Mouse (Mus musculus): ENCODE results near the gene Satb2. TPM values are rescaled to one million over a fixed set of nuclear protein-coding genes. Genes with fewer than 3 reads are reported as not detected.

The Satb2 gene
- polyA plus RNA-seq, 1 experiment from 2014 or later = 16.0 TPM

GRCm38 (mm10) chr1:56897492-56898180 is 80.8 kb downstream of the Satb2 start:
- 90% methylated on average over 8 of the region's 8 CpGs for WGBS
- H3K4me2 ChIP-seq (ENCODE audit: low read depth, low read length) = no peak overlapping the region
- no peak overlapping the region for H3K9ac ChIP-seq (ENCODE audit: low read depth, low read length)
- ATAC-seq (ENCODE audit: low read depth) = no peak
- H3K27me3 ChIP-seq (replicated peaks; ENCODE audit: control insufficient read depth, insufficient read depth, low read length) = no peaks in the 10 kb centered on the region
- H3K4me1 ChIP-seq (ENCODE audit: control insufficient read depth, insufficient read depth, low read length) = no peaks in the 10 kb centered on the region
- H3K9me3 ChIP-seq (ENCODE audit: control insufficient read depth, low read length) = no peaks in the 10 kb centered on the region
- H3K36me3 ChIP-seq (ENCODE audit: control insufficient read depth, insufficient read depth, low read length) = peaks cover 11% of the 10 kb centered on the region; the same call in 1 of the 2 replicates
- H3K4me3 ChIP-seq (ENCODE audit: low read depth, low read length) = no peak overlapping the region
- DNase-seq (ENCODE audit: low spot score) = no peak
- no peak overlapping the region for H3K27ac ChIP-seq (replicated peaks; ENCODE audit: low read depth, low read length)

- 91% methylated on average over 3 of the region's 3 CpGs for WGBS
- Histone ChIP-seq H3K4me1 (ENCODE audit: control insufficient read depth, insufficient read depth, low read length) (no peaks in the 10 kb centered on the region), H3K4me2 (ENCODE audit: low read depth, low read length) (no peak overlapping the region), H3K27me3 (replicated peaks; ENCODE audit: control insufficient read depth, insufficient read depth, low read length) (no peaks in the 10 kb centered on the region), H3K4me3 (ENCODE audit: low read depth, low read length) (no peak overlapping the region), H3K27ac (replicated peaks; ENCODE audit: low read depth, low read length) (no peak overlapping the region), H3K36me3 (ENCODE audit: control insufficient read depth, insufficient read depth, low read length) (peaks cover 11% of the 10 kb centered on the region; the same call in 1 of the 2 replicates), H3K9ac (ENCODE audit: low read depth, low read length) (no peak overlapping the region), H3K9me3 (ENCODE audit: control insufficient read depth, low read length) (no peaks in the 10 kb centered on the region)
- ATAC-seq (ENCODE audit: low read depth) = no peak
- DNase-seq (ENCODE audit: low spot score) = no peak
These were observed 81.8 kb downstream of the Satb2 start for GRCm38 (mm10) chr1:56896670-56897069.

DNA sequence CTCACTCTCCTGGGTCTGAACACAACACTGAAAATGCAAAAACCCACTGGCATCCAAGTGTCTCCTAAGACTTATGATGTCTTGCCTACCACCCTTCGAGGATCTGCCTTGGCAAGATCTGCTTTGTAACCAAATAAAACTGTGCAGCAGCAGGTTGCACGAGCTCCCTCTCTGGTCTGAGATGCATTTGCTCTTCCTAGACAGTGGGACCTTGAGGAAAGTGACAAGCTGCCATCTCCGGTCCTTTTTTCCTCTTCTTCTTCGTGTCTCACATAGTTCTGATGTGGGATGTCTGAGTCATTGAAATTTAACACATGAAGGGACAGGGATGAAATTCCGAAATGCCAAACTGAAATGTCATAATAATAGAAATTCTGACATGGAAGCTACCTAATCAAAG is 85.7 kb downstream of the Satb2 start:
- Histone ChIP-seq H3K4me3 (ENCODE audit: low read depth, low read length) (no peak overlapping the region), H3K4me2 (ENCODE audit: low read depth, low read length) (no peak overlapping the region), H3K9ac (ENCODE audit: low read depth, low read length) (no peak overlapping the region), H3K27ac (replicated peaks; ENCODE audit: low read depth, low read length) (no peak overlapping the region), H3K9me3 (ENCODE audit: control insufficient read depth, low read length) (no peaks in the 10 kb centered on the region), H3K27me3 (replicated peaks; ENCODE audit: control insufficient read depth, insufficient read depth, low read length) (no peaks in the 10 kb centered on the region), H3K4me1 (ENCODE audit: control insufficient read depth, insufficient read depth, low read length) (no peaks in the 10 kb centered on the region), H3K36me3 (ENCODE audit: control insufficient read depth, insufficient read depth, low read length) (peaks cover 9% of the 10 kb centered on the region; the same call in 1 of the 2 replicates)
- 83% methylated on average over 5 of the region's 5 CpGs for WGBS
- no peak for ATAC-seq (ENCODE audit: low read depth)
- DNase-seq (ENCODE audit: low spot score) = no peak

GRCm38 (mm10) chr1:56888939-56889338 is 89.5 kb downstream of the Satb2 start:
- Histone ChIP-seq H3K9me3 (ENCODE audit: control insufficient read depth, low read length) (no peaks in the 10 kb centered on the region), H3K27me3 (replicated peaks; ENCODE audit: control insufficient read depth, insufficient read depth, low read length) (no peaks in the 10 kb centered on the region), H3K4me2 (ENCODE audit: low read depth, low read length) (no peak overlapping the region), H3K36me3 (ENCODE audit: control insufficient read depth, insufficient read depth, low read length) (no peaks in the 10 kb centered on the region), H3K4me3 (ENCODE audit: low read depth, low read length) (no peak overlapping the region), H3K27ac (replicated peaks; ENCODE audit: low read depth, low read length) (no peak overlapping the region), H3K4me1 (ENCODE audit: control insufficient read depth, insufficient read depth, low read length) (no peaks in the 10 kb centered on the region), H3K9ac (ENCODE audit: low read depth, low read length) (no peak overlapping the region)
- 79% methylated on average over 1 of the region's 1 CpGs for WGBS
- no peak for ATAC-seq (ENCODE audit: low read depth)
- no peak for DNase-seq (ENCODE audit: low spot score)

GRCm38 (mm10) chr1:56887524-56887923 is 90.9 kb downstream of the Satb2 start:
- Histone ChIP-seq H3K27ac (replicated peaks; ENCODE audit: low read depth, low read length) (no peak overlapping the region), H3K4me3 (ENCODE audit: low read depth, low read length) (no peak overlapping the region), H3K9ac (ENCODE audit: low read depth, low read length) (no peak overlapping the region), H3K27me3 (replicated peaks; ENCODE audit: control insufficient read depth, insufficient read depth, low read length) (no peaks in the 10 kb centered on the region), H3K9me3 (ENCODE audit: control insufficient read depth, low read length) (no peaks in the 10 kb centered on the region), H3K36me3 (ENCODE audit: control insufficient read depth, insufficient read depth, low read length) (no peaks in the 10 kb centered on the region), H3K4me1 (ENCODE audit: control insufficient read depth, insufficient read depth, low read length) (no peaks in the 10 kb centered on the region), H3K4me2 (ENCODE audit: low read depth, low read length) (no peak overlapping the region)
- no peak for ATAC-seq (ENCODE audit: low read depth)
- DNase-seq (ENCODE audit: low spot score) = no peak

DNA sequence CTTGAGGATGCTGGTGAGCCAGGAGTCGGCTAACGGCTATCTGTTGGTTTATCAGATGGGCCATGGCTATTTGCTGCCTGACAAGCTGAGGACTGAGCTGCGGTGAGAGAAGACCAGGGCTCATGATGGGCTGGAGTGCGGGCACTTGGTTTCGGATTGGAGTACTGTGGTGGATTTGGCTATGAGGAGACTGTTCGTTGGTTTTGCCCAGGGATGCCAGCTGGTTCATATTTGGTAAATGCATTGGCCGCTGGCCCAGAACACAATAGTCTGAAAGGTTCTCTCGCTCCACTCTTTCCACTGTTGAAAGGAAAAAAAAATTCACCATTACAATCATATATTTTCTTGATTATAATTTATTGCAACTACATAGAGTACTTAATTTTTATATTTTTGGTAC is 107.0 kb downstream of the Satb2 start:
- H3K36me3 ChIP-seq (ENCODE audit: control insufficient read depth, insufficient read depth, low read length) = peaks cover 12% of the 10 kb centered on the region
- H3K27me3 ChIP-seq (replicated peaks; ENCODE audit: control insufficient read depth, insufficient read depth, low read length) = no peaks in the 10 kb centered on the region
- no peak for DNase-seq (ENCODE audit: low spot score)
- H3K4me3 ChIP-seq (ENCODE audit: low read depth, low read length) = no peak overlapping the region
- no peak for ATAC-seq (ENCODE audit: low read depth)
- H3K9me3 ChIP-seq (ENCODE audit: control insufficient read depth, low read length) = no peaks in the 10 kb centered on the region
- no peaks in the 10 kb centered on the region for H3K4me1 ChIP-seq (ENCODE audit: control insufficient read depth, insufficient read depth, low read length)
- H3K27ac ChIP-seq (replicated peaks; ENCODE audit: low read depth, low read length) = no peak overlapping the region
- no peak overlapping the region for H3K9ac ChIP-seq (ENCODE audit: low read depth, low read length)
- WGBS = 80% methylated on average over 8 of the region's 8 CpGs
- no peak overlapping the region for H3K4me2 ChIP-seq (ENCODE audit: low read depth, low read length)

DNA sequence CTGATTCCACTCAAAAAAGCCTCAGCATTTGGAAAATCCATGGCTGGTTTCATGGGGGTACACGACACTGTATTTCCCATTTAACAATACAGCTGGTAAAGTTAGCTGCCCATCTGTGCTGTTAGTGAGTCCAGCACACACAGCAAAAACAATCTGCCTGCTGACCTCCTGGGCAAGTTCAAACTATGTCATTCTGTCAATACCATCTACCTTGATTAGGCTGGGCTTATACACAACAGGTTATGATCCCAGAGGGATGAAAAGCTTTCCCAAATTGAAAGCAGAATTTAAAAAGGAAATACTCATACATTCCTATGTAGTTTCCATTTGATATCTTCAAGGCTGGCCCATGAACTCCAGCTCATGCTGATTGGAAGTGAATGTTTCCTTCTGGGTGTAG is 113.2 kb downstream of the Satb2 start:
- H3K4me3 ChIP-seq (ENCODE audit: low read depth, low read length) = no peak overlapping the region
- no peak overlapping the region for H3K4me2 ChIP-seq (ENCODE audit: low read depth, low read length)
- no peaks in the 10 kb centered on the region for H3K27me3 ChIP-seq (replicated peaks; ENCODE audit: control insufficient read depth, insufficient read depth, low read length)
- no peaks in the 10 kb centered on the region for H3K9me3 ChIP-seq (ENCODE audit: control insufficient read depth, low read length)
- H3K9ac ChIP-seq (ENCODE audit: low read depth, low read length) = no peak overlapping the region
- no peak overlapping the region for H3K27ac ChIP-seq (replicated peaks; ENCODE audit: low read depth, low read length)
- DNase-seq (ENCODE audit: low spot score) (no peak), ATAC-seq (ENCODE audit: low read depth) (no peak)
- H3K36me3 ChIP-seq (ENCODE audit: control insufficient read depth, insufficient read depth, low read length) = 0 out of 2 replicates have a peak, but pooled peaks cover under 1% of the 10 kb centered on the region
- no peaks in the 10 kb centered on the region for H3K4me1 ChIP-seq (ENCODE audit: control insufficient read depth, insufficient read depth, low read length)
- WGBS = 59% methylated on average over 1 of the region's 1 CpGs

GRCm38 (mm10) chr1:56862799-56863198 is 115.7 kb downstream of the Satb2 start:
- peak; percentile 24 for DNase-seq (ENCODE audit: low spot score)
- Histone ChIP-seq H3K27me3 (replicated peaks; ENCODE audit: control insufficient read depth, insufficient read depth, low read length) (no peaks in the 10 kb centered on the region), H3K9ac (ENCODE audit: low read depth, low read length) (no peak overlapping the region), H3K4me2 (ENCODE audit: low read depth, low read length) (no peak overlapping the region), H3K9me3 (ENCODE audit: control insufficient read depth, low read length) (no peaks in the 10 kb centered on the region), H3K4me3 (ENCODE audit: low read depth, low read length) (no peak overlapping the region), H3K36me3 (ENCODE audit: control insufficient read depth, insufficient read depth, low read length) (no peaks in the 10 kb centered on the region), H3K4me1 (ENCODE audit: control insufficient read depth, insufficient read depth, low read length) (no peaks in the 10 kb centered on the region), H3K27ac (replicated peaks; ENCODE audit: low read depth, low read length) (no peak overlapping the region)
- ATAC-seq (ENCODE audit: low read depth) = no peak
- WGBS = 33% methylated on average over 4 of the region's 4 CpGs

- Histone ChIP-seq H3K9ac (ENCODE audit: low read depth, low read length) (no peak overlapping the region), H3K4me3 (ENCODE audit: low read depth, low read length) (no peak overlapping the region), H3K36me3 (ENCODE audit: control insufficient read depth, insufficient read depth, low read length) (no peaks in the 10 kb centered on the region), H3K4me2 (ENCODE audit: low read depth, low read length) (no peak overlapping the region), H3K27me3 (replicated peaks; ENCODE audit: control insufficient read depth, insufficient read depth, low read length) (no peaks in the 10 kb centered on the region), H3K27ac (replicated peaks; ENCODE audit: low read depth, low read length) (no peak overlapping the region), H3K4me1 (ENCODE audit: control insufficient read depth, insufficient read depth, low read length) (no peaks in the 10 kb centered on the region), H3K9me3 (ENCODE audit: control insufficient read depth, low read length) (no peaks in the 10 kb centered on the region)
- 71% methylated on average over 8 of the region's 8 CpGs for WGBS
- no peak for DNase-seq (ENCODE audit: low spot score)
- ATAC-seq (ENCODE audit: low read depth) = no peak
These were observed 121.2 kb downstream of the Satb2 start for GRCm38 (mm10) chr1:56857202-56857601.

Data from embryonic facial prominence, embryonic 14.5 days (tissue).